Mouse (Mus musculus): Measurements from ENCODE around the gene Olfr98.
"Not testable (repeated sequence)": the region's sequence is repeated elsewhere in the genome, so short reads cannot be mapped to it uniquely, and the experiment has no call there.

Gene Olfr98

GRCm38 (mm10) chr17:37263626-37264025 is at the start of gene Olfr98:
Gene Olfr98, minus strand, starts transcription at chr17:37263749.
- no peak for DNase-seq (ENCODE audit: low spot score)

GRCm38 (mm10) chr17:37310146-37310699 is 46.7 kb upstream of the Olfr98 start:
- no peak for DNase-seq (ENCODE audit: low spot score)

GRCm38 (mm10) chr17:37308483-37308882 is 44.9 kb upstream of the Olfr98 start:
- DNase-seq (ENCODE audit: low spot score), result no peak

GRCm38 (mm10) chr17:37304213-37304612 is 40.7 kb upstream of the Olfr98 start, which contains the start of gene Olfr101:
Gene Olfr101, minus strand, starts transcription at chr17:37304313.
- no peak for DNase-seq (ENCODE audit: low spot score)

GRCm38 (mm10) chr17:37283360-37283759 is 19.8 kb upstream of the Olfr98 start, which contains the start of gene Olfr99:
Gene Olfr99, minus strand, starts transcription at chr17:37283460.
- DNase-seq (ENCODE audit: low spot score), result no peak

- DNase-seq (ENCODE audit: low spot score), result no peak
Measured at GRCm38 (mm10) chr17:37280331-37280730, 16.8 kb upstream of the Olfr98 start.

- DNase-seq (ENCODE audit: low spot score), result no peak
Measured at GRCm38 (mm10) chr17:37276573-37276972, 13.0 kb upstream of the Olfr98 start.

GRCm38 (mm10) chr17:37275626-37276248 is 12.2 kb upstream of the Olfr98 start:
- no peak for DNase-seq (ENCODE audit: low spot score)

GRCm38 (mm10) chr17:37270702-37271092 is 7.1 kb upstream of the Olfr98 start:
- DNase-seq (ENCODE audit: low spot score), result peak; percentile 19

GRCm38 (mm10) chr17:37270058-37270701 is 6.6 kb upstream of the Olfr98 start, which contains the start of gene H2-M3:
Gene H2-M3, plus strand, starts transcription at chr17:37270220.
- DNase-seq (ENCODE audit: low spot score), result peak; percentile 61

- DNase-seq (ENCODE audit: low spot score), result no peak
Measured at GRCm38 (mm10) chr17:37250544-37250943, 13.0 kb downstream of the Olfr98 start.

- no peak for DNase-seq (ENCODE audit: low spot score)
Measured at GRCm38 (mm10) chr17:37249460-37249859, 14.1 kb downstream of the Olfr98 start.

GRCm38 (mm10) chr17:37246715-37247114 is 16.8 kb downstream of the Olfr98 start:
- DNase-seq (ENCODE audit: low spot score), result no peak

- no peak for DNase-seq (ENCODE audit: low spot score)
Measured at GRCm38 (mm10) chr17:37242198-37242597, 21.4 kb downstream of the Olfr98 start.

- not testable (repeated sequence) for DNase-seq (ENCODE audit: low spot score)
Measured at GRCm38 (mm10) chr17:37237230-37237629, 26.3 kb downstream of the Olfr98 start, which contains the start of gene Olfr97. Gene Olfr97, minus strand, starts transcription at chr17:37237330.

- no peak for DNase-seq (ENCODE audit: low spot score)
Measured at GRCm38 (mm10) chr17:37221879-37222278, 41.7 kb downstream of the Olfr98 start.

- no peak for DNase-seq (ENCODE audit: low spot score)
Measured at GRCm38 (mm10) chr17:37219846-37220245, 43.7 kb downstream of the Olfr98 start, which contains the start of gene Olfr96. Gene Olfr96, plus strand, starts transcription at chr17:37220146.

GRCm38 (mm10) chr17:37218486-37218885 is 45.1 kb downstream of the Olfr98 start:
- no peak for DNase-seq (ENCODE audit: low spot score)

- DNase-seq (ENCODE audit: low spot score), result no peak
Measured at GRCm38 (mm10) chr17:37213018-37213417, 50.5 kb downstream of the Olfr98 start, which contains the start of gene Olfr95. Gene Olfr95, minus strand, starts transcription at chr17:37213118.
